Mouse (Mus musculus) megakaryocyte-erythroid progenitor cell, adult 5-6 weeks (primary cell): ENCODE results near the gene Wwtr1. TPM values are rescaled to one million over a fixed set of nuclear protein-coding genes. Genes with fewer than 3 reads are reported as not detected.

ENCODE experiments used
- total RNA-seq, 2 experiments: library from RNA; stranded (forward) in 1 of 2; stranded (reverse) in 1 of 2; fragments of 200-1000, 215-1000 nt in 1 of 2; fragments of >200 nt in 1 of 2; fragmentation: Nextera tagmentation in 1 of 2; gene quantifications; 2 replicates each; pipeline ENCODE4 v1.2.3; 2014 to 2017

The Wwtr1 gene
- total RNA-seq, 2 experiments from 2014 or later = not detected

Other genes starting within 250 kb of the Wwtr1 start
- gene Tm4sf4, start 150.6 kb downstream of the Wwtr1 start, total RNA-seq (2014; fragmentation: Nextera tagmentation) = not detected in 2 replicates
- gene Tm4sf4, start 150.6 kb downstream of the Wwtr1 start, total RNA-seq (2017) = not detected in 2 replicates
- gene Commd2, start 75.8 kb upstream of the Wwtr1 start, total RNA-seq (2014; fragmentation: Nextera tagmentation) = 25.8 and 45.8 TPM in 2 replicates
- 14.6 and 14.9 TPM in 2 replicates for gene Commd2, start 75.8 kb upstream of the Wwtr1 start, total RNA-seq (2017)
- gene Ankub1, start 116.9 kb upstream of the Wwtr1 start, total RNA-seq (2014; fragmentation: Nextera tagmentation) = not detected in 2 replicates
- not detected in 2 replicates for gene Ankub1, start 116.9 kb upstream of the Wwtr1 start, total RNA-seq (2017)
- 6.4 and 10.6 TPM in 2 replicates for gene Rnf13, start 160.2 kb upstream of the Wwtr1 start, total RNA-seq (2014; fragmentation: Nextera tagmentation)
- gene Rnf13, start 160.2 kb upstream of the Wwtr1 start, total RNA-seq (2017) = 12.2 and 23.0 TPM in 2 replicates